Mouse (Mus musculus) cerebellum, adult 11 months (tissue): ENCODE data around the gene Fn3krp.

Source experiments
- DNase-seq: peaks from one replicate; pipeline ENCODE4 v3.0.0; 2022

The Fn3krp gene

DNA sequence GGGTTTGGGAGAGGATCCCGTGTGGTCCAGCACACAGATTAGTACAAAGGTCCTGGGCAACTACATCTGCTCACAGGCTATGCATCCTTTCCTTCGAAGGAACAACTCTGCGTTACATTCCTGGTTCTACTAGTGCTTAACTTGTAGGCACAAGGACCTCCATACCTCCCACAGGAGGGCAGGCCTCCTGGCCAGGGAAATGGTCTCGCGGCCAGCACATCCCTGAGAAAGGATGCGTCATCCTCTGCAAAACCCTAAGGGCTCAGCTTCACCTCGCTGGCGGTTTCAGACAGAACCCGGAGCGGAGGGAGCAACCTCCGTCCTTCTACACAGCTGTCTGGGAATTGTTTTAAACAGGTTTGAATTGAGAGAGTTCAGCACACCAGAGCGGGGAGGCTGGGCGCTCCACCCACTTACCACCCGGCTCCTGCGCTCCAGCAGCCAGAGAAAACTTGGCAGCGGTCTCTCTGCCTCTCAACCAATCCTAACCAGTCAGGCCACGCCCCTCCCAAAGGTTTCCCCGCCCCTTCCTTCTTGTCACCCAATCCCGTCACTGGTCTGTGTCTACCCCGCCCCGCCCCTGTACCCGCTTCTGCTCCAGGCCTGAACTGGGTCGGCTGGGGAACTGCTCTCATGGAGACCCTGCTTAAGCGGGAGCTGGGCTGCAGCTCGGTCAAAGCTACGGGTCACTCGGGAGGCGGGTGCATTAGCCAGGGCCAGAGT lies at the start of gene Fn3krp:
Gene Fn3krp (plus strand): TSS at position 572 of the 723 bp plus-strand sequence.
- peak; percentile 100 for DNase-seq

- DNase-seq, result no peak
Measured at GRCm38 (mm10) chr11:121373305-121373704, 47.9 kb upstream of the Fn3krp start.

DNA sequence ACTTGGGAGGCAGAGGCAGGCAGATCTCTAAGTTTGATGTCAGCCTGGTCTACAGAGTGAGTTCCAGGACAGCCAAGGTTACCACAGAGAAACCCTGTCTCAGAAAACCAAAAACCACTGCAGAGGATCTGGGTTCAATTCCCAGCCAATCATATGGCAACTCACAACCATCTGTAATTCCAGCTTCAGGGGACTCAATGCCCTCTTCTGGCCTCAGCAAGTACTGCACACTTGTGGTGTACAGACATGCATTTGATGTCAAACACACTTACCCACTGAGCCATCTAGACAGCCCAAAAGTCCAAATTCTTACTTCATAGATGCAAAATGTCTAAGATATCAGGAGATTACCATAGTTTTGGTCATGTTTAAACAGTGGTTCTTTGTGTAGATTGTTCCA lies 42.6 kb upstream of the Fn3krp start:
- DNase-seq, result no peak

GRCm38 (mm10) chr11:121380294-121380693 lies 40.9 kb upstream of the Fn3krp start:
- DNase-seq, result no peak

DNA sequence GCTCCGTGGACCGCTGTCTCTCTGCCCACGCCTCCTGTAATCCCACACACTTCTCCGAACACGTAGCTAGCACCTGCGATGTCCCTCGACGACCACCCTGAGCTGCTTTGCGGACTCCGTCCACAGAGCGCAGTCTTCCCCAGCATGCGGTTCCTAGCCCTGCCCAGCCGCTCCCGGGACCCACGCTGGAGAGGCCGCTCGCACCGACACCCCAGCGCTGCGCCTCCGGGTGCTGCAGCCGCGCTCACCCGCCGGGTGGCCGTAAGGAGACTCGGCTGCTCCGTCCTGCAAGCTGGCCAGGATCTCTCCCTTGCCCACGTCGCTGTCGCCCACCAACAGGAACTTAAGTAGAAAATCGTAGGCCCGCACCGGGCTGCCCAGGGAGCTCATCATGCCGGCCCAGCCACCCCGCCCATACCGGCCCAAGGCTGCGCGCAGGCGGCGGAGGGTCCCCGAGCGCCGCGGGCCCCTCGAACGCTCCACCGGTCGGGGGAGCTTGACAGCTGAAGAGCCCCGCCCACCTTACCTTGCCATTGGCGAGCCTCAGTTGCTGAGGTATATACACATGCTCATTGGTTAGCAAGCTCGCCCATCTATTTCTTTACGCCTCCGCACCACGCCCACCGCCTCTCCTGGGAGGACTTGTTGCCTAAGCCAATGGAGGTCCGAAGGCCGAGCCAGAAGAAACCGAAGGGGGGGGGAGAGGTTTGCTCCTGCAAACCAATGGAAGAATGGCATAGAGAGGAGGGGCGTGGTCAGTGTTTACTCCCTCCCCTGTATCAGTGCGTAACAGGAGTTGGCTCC lies 33.2 kb upstream of the Fn3krp start, which contains the start of gene Rab40b:
Gene Rab40b (minus strand): TSS at position 502 of the 804 bp plus-strand sequence.
- peak; percentile 83 for DNase-seq

DNA sequence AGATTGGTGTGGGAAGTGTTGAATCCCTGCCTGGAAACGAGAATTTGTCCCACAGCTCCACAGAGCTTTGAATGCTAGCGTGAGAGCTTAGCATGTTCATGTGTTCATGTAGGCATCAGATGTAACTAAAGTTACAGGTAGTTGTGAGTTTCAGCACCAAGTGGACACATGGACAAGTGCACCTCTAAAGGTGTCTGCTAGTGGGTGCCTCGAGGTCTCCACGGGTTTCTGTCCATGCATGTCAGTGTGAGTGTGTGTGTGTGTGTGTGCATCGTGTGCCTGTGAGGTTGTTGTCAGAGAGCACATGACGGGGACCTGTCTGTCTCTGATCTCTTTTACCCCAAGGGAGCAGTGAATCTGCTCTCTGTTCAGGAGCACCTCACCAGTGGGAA lies 32.7 kb upstream of the Fn3krp start:
- no peak for DNase-seq

GRCm38 (mm10) chr11:121390793-121391192 lies 30.4 kb upstream of the Fn3krp start:
- no peak for DNase-seq

DNA sequence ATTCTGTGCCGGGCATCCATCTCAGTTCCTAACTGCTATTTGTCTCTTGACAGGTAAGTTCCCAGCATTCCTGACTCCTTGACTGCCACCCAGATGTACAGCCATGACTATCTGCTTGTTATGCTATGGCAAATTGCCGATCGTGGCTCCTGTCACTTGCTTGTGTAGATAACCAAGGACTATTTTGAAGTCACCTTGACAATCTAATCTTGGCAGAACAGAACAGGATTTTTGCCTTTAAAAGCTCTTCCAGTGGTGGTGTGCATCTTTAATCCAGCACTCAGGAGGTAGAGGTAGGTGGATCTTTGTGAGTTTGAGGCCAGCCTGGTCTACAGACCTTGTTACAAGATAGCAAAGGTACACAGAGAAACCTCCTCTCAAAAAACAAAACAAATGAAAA lies 28.8 kb upstream of the Fn3krp start:
- no peak for DNase-seq

- DNase-seq, result no peak
Measured at GRCm38 (mm10) chr11:121407366-121408155, 13.6 kb upstream of the Fn3krp start.

DNA sequence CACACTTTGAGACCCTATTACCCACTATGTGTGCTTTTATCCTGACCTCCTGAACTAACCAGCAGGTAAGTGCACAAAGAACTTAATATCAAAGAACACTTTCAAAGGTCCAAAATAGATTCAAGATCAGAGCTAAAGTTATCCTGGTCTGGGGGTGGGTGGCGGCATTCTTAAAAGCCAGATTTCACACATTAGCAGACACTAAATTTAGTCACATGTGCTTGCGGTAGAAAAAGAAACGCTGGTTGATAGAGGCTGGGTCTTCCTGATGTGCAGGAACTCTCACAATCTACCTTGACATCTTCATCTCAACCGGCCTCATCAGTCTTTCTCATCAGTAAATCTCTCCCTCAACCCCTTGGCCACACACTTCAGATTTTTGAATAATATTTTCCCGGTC lies 6.4 kb upstream of the Fn3krp start:
- DNase-seq, result no peak

DNA sequence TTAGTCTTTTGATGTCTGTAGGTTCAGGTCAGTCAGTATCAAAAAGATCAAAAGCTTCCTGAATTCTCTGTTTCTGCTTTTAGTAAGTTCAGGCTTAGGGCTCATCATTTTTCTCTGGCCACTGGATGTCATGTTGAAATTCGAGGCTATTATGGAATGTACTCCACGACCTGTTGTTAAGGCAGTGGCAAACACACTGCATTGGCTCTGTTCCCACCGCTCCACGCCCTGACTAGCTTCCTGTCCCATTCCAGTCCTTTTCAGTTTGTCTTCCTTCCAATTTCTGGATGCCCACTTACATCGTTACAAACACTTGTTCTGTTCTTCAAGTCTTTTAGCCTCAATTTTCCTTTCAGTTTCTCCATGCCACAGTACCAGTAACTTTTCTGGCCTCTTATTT lies 5.8 kb upstream of the Fn3krp start:
- DNase-seq, result no peak

GRCm38 (mm10) chr11:121417971-121418370 lies 3.2 kb upstream of the Fn3krp start:
- no peak for DNase-seq

- no peak for DNase-seq
Measured at GRCm38 (mm10) chr11:121418932-121419331, 2.3 kb upstream of the Fn3krp start.

GRCm38 (mm10) chr11:121420379-121420778 lies 822 bp upstream of the Fn3krp start:
- no peak for DNase-seq

DNA sequence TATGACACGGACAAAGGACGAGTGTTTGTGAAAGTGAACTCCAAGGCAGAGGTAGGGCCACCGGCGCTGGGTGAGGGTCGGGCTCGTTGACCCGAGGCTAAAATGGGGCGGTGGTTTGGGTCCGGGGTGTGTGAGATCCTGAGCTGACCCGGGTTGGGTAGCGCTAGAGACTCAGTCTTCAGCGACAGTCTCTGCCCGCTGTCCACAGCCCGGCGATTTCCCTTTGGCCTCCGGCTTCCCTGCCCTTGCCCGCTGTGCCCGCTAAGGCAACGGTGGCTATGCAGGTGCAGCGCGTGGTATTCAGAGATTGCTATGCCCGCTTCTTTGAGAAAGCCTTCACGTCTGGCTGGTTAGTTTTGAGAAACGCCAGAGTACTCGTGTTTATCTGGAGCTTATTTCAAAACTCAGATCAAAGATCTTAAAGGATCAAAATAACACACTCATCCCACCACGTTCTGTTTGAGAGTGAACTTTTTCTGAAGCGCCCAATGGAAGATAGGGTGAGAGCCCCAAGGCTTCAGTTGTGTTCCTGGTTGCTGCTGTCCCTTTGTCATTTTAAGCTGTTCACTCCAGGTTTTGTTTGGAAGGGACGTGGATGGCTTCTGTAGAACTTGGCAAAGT lies 462 bp downstream of the Fn3krp start:
- no peak for DNase-seq

GRCm38 (mm10) chr11:121433397-121433796 lies 12.2 kb downstream of the Fn3krp start:
- DNase-seq, result no peak

DNA sequence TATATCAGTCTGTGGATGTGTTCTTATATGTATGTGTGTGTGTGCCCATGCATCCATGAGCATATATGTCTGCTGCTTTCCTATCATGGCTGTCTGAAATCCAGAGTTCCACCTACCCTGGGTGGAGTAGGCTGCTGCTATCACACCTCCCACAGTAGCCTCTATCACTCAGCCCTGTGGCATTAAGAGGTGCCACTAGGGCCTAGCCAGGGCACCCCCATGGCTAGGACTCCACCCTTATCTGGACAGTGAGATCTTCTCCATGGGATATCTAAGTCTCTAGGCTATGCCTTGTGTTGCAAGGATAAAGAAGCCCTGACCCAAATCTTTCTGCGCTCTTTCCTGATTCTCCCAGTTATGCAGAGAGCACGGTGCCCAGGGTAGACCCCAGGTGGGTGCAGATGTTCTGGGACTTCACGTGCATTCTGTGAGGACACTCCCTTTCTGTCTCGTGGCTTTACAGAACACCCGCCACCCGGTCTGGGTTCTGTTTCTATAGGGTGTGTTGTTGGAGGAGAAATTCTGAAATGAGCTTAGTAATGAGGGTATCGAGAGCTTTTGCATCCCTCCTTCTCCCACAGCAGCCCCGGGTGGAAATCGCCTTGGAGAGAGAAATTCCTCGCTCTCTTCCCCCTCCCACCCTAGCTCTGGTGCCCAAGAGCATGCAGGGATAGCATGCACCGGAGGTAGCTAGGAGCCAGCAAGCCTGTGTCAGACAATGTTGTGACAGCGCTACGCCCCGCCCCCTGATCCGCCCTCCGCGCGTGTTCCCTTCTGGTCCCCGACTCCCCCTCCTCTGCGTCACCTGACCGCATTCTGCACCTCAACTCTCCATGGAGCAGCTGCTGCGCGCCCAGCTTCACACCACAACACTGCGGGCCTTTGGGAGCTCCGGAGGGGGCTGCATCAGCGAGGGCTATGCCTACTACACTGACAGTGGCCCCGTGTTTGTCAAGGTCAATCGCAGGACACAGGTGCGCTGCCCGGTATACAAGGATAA lies 13.3 kb downstream of the Fn3krp start, which contains the start of gene Fn3k:
Gene Fn3k (plus strand): TSS at position 758 of the 1,000 bp plus-strand sequence.
- peak; percentile 96 for DNase-seq

- no peak for DNase-seq
Measured at GRCm38 (mm10) chr11:121437236-121437635, 16.0 kb downstream of the Fn3krp start.

GRCm38 (mm10) chr11:121439686-121440292 lies 18.6 kb downstream of the Fn3krp start:
- no peak for DNase-seq

GRCm38 (mm10) chr11:121441653-121442052 lies 20.5 kb downstream of the Fn3krp start:
- no peak for DNase-seq

DNA sequence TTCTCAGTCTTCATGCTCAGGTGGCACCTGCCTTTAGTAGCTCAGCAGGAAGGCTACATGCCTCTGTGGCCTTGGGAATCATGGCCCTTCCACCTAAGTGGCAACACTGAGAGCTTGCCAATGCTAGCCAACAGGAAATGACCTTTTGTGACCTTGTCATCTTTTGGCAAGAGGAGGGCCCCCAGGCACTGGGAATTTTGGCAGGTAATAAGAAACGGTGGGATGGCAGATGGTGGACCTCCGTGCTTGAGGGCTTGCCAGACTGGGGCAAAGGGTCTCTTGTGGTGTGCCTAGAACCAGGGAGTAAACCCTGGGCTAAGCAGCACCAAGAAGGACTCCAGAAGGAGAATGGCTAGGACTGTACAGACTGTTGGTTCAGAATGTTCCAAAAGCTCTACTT lies 20.9 kb downstream of the Fn3krp start:
- no peak for DNase-seq
